Mouse (Mus musculus) MEL (cell line): Measurements from ENCODE around the gene Olfr1243.
"Not testable (repeated sequence)": the region's sequence is repeated elsewhere in the genome, so short reads cannot be mapped to it uniquely, and the experiment has no call there.

Experiments
- CTCF ChIP-seq, 3 experiments: IDR thresholded peaks in 2 of 3; conservative IDR thresholded peaks in 1 of 3; 2 replicates each; pipeline ENCODE4 v1.5.1; 2011 to 2012; ENCODE audit warnings: low read length in 3 of 3, low read depth in 2 of 3, mild to moderate bottlenecking in 2 of 3, improper control_type of control experiment in 1 of 3, inconsistent platforms in 1 of 3, mixed read lengths in 1 of 3, moderate library complexity in 1 of 3; ENCODE audit not compliant: control insufficient read depth in 1 of 3, insufficient read depth in 1 of 3, poor library complexity in 1 of 3, severe bottlenecking in 1 of 3
- EP300 ChIP-seq, 2 experiments: IDR thresholded peaks; 2 replicates each; pipeline ENCODE4 v1.6.1; 2011; ENCODE audit warnings: improper control_type of control experiment in 2 of 2, low read length in 2 of 2, low read depth in 1 of 2, mild to moderate bottlenecking in 1 of 2
- GABPA ChIP-seq: IDR thresholded peaks from 2 replicates; pipeline ENCODE4 v1.6.1; 2012; ENCODE audit warnings: low read depth, mild to moderate bottlenecking, inconsistent platforms, low read length, improper control_type of control experiment, moderate library complexity
- GATA1 ChIP-seq: IDR thresholded peaks from 2 replicates; pipeline ENCODE4 v1.6.1; 2011; ENCODE audit warnings: low read depth, low read length, improper control_type of control experiment
- JUND ChIP-seq: IDR thresholded peaks from 2 replicates; pipeline ENCODE4 v1.6.1; 2011; ENCODE audit warnings: low read depth, mild to moderate bottlenecking, improper control_type of control experiment, low read length
- POLR2A ChIP-seq, 2 experiments: IDR thresholded peaks; 2 replicates each; pipeline ENCODE4 v1.6.1; 2011 to 2012; ENCODE audit warnings: low read length in 2 of 2, mild to moderate bottlenecking in 2 of 2, control low read depth in 1 of 2, improper control_type of control experiment in 1 of 2, low read depth in 1 of 2, moderate library complexity in 1 of 2; ENCODE audit not compliant: control insufficient read depth in 1 of 2, insufficient read depth in 1 of 2, poor library complexity in 1 of 2
- POLR2AphosphoS5 ChIP-seq: IDR thresholded peaks from 2 replicates; pipeline ENCODE4 v1.6.1; 2012; ENCODE audit warnings: low read depth, borderline replicate concordance, mild to moderate bottlenecking, inconsistent platforms, low read length, moderate library complexity, mixed read lengths
- SMC3 ChIP-seq: IDR thresholded peaks from 2 replicates; pipeline ENCODE4 v1.6.1; 2011; ENCODE audit warnings: low read depth, low read length, improper control_type of control experiment
- UBTF ChIP-seq: IDR thresholded peaks from 2 replicates; pipeline ENCODE4 v1.6.1; 2012; ENCODE audit warnings: low read depth, mild to moderate bottlenecking, inconsistent platforms, low read length, improper control_type of control experiment, moderate library complexity, borderline replicate concordance; ENCODE audit not compliant: insufficient read depth
- USF1 ChIP-seq: IDR thresholded peaks from 2 replicates; pipeline ENCODE4 v1.6.1; 2014; ENCODE audit warnings: low read depth, mild to moderate bottlenecking, inconsistent platforms, low read length, improper control_type of control experiment, moderate library complexity
- USF2 ChIP-seq, 2 experiments: IDR thresholded peaks; 2 replicates each; pipeline ENCODE4 v1.6.1; 2011 to 2012; ENCODE audit warnings: improper control_type of control experiment in 2 of 2, low read length in 2 of 2, borderline replicate concordance in 1 of 2, inconsistent platforms in 1 of 2, low read depth in 1 of 2, mild to moderate bottlenecking in 1 of 2; ENCODE audit not compliant: insufficient read depth in 1 of 2
- ZMIZ1 ChIP-seq: IDR thresholded peaks from 2 replicates; pipeline ENCODE4 v1.6.1; 2012; ENCODE audit warnings: low read depth, mild to moderate bottlenecking, inconsistent platforms, low read length, improper control_type of control experiment, moderate library complexity

- TF ChIP-seq SMC3; USF1; JUND; EP300 (IDR thresholded peaks at IDR 0.05; ENCODE audit: low read depth in 1 of 2, low read length in 2 of 2); CTCF (IDR thresholded peaks at IDR 0.05 in 2 of 3, conservative IDR thresholded peaks at IDR 0.05 in 1 of 3; ENCODE audit: control insufficient read depth in 1 of 3, insufficient read depth in 1 of 3, low read depth in 2 of 3, low read length in 3 of 3, poor library complexity in 1 of 3, severe bottlenecking in 1 of 3); GABPA; UBTF; GATA1; ZMIZ1; POLR2A (IDR thresholded peaks at IDR 0.05; ENCODE audit: control insufficient read depth in 1 of 2, insufficient read depth in 1 of 2, low read depth in 1 of 2, low read length in 2 of 2, poor library complexity in 1 of 2); POLR2AphosphoS5; USF2 (IDR thresholded peaks at IDR 0.05; ENCODE audit: borderline replicate concordance in 1 of 2, insufficient read depth in 1 of 2, low read depth in 1 of 2, low read length in 2 of 2): not testable (repeated sequence)
Observed at GRCm38 (mm10) chr2:89562706-89563105, 31.4 kb upstream of the Olfr1243 start.
